Mouse (Mus musculus): ENCODE measurements around the gene Olfr395.
"Not testable (repeated sequence)": the region's sequence is repeated elsewhere in the genome, so short reads cannot be mapped to it uniquely, and the experiment has no call there.

Olfr395 gene

GRCm38 (mm10) chr11:73909199-73909598, at the start of gene Olfr395:
TSS of gene Olfr395 (minus strand) at chr11:73909299.
- DNase-seq (ENCODE audit: low spot score in 2 of 2) = not testable (repeated sequence)

- DNase-seq (ENCODE audit: low spot score in 2 of 2) = no peak
Measured at GRCm38 (mm10) chr11:73936377-73936776, 27.3 kb upstream of the Olfr395 start, which contains the start of gene Olfr23. TSS of gene Olfr23 (plus strand) at chr11:73936677.

DNA sequence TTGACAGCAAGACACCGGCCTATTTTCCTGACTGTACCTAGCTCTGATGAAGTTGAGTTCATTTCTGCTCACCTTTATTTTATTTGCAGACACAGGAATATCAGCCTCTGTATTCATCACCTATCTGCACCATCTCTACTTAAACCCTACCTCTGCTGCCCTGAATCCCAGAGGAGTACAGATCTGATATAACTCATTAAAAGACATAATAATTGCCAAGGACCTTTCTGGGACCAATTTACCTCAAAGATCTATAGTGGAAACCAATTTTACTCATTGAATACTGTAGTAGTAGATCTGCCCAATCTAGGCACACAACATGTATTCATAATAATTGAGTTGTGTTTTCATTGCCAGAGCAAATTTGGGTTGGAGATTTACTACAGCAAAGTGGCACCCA, 18.4 kb downstream of the Olfr395 start, which contains the start of gene Olfr394:
Gene Olfr394, minus strand, starts transcription at position 101 of the 400 bp plus-strand sequence.
- DNase-seq (ENCODE audit: low spot score in 2 of 2) = no peak
